Mouse (Mus musculus) bone marrow macrophage, adult 2 months (primary cell): Measurements from ENCODE around the gene Fpgs.

Experiments
- CTCF ChIP-seq: IDR thresholded peaks from 2 replicates; pipeline ENCODE4 v1.5.1; 2012; ENCODE audit warnings: low read depth, mild to moderate bottlenecking, low read length, moderate library complexity
- POLR2A ChIP-seq: IDR thresholded peaks from 2 replicates; pipeline ENCODE4 v1.6.1; 2012; ENCODE audit warnings: mild to moderate bottlenecking, low read depth, low read length, borderline replicate concordance

- no peak for TF ChIP-seq POLR2A
- TF ChIP-seq CTCF = no peak
These were observed 20.2 kb downstream of the Fpgs start for GRCm38 (mm10) chr2:32683701-32684100.
